Mouse (Mus musculus) bone marrow, adult 2 months (tissue): Measurements from ENCODE around the gene Blvra.

Experiments used
- CTCF ChIP-seq: fragments of 200-500 bp; IDR thresholded peaks from 2 replicates; pipeline ENCODE4 v1.5.1; 2011; ENCODE audit warnings: low read length, control low read depth; ENCODE audit not compliant: control insufficient read depth, insufficient read depth
- POLR2A ChIP-seq: fragments of 200-500 bp; IDR thresholded peaks from 2 replicates; pipeline ENCODE4 v1.6.1; 2011; ENCODE audit warnings: low read depth, mild to moderate bottlenecking, control low read depth, low read length, borderline replicate concordance; ENCODE audit not compliant: control insufficient read depth

GRCm38 (mm10) chr2:127070879-127071278, 414 bp downstream of the Blvra start:
- TF ChIP-seq CTCF, result no peak
- TF ChIP-seq POLR2A, result no peak
